Mouse (Mus musculus) stomach, embryonic 14.5 days (tissue): ENCODE measurements around the gene AI597479. TPM values are rescaled to one million over a fixed set of nuclear protein-coding genes. Genes with fewer than 3 reads are reported as not detected.

ENCODE experiments used
- ATAC-seq: fragments of 200-750 bp; cut with Nextera tagmentation; 2 replicates; pipeline ENCODE4 v1.8.0; 2017; ENCODE audit warnings: low read depth, moderate TSS enrichment; ENCODE audit not compliant: insufficient number of reproducible peaks, insufficient read depth, low FRiP score
- H3K27ac ChIP-seq: fragments of 300-500 bp; sonication (generic); 2 replicates; pipeline ENCODE4 v1.5.1; 2014; ENCODE audit warnings: mild to moderate bottlenecking, low read length, moderate library complexity, mixed read lengths
- H3K27me3 ChIP-seq: fragments of 300-500 bp; sonication (generic); 2 replicates; pipeline ENCODE4 v1.6.1; 2014; ENCODE audit warnings: low read length, control low read depth, mixed read lengths; ENCODE audit not compliant: control insufficient read depth, insufficient read depth
- H3K36me3 ChIP-seq: fragments of 300-500 bp; sonication (generic); 2 replicates; pipeline ENCODE4 v1.6.1; 2014; ENCODE audit warnings: mild to moderate bottlenecking, control low read depth, low read length, moderate library complexity, mixed read lengths; ENCODE audit not compliant: control insufficient read depth, insufficient read depth
- H3K4me1 ChIP-seq: fragments of 300-500 bp; sonication (generic); 2 replicates; pipeline ENCODE4 v1.6.1; 2014; ENCODE audit warnings: low read length, control low read depth, mixed read lengths; ENCODE audit not compliant: control insufficient read depth, insufficient read depth
- H3K4me2 ChIP-seq: fragments of 300-500 bp; sonication (generic); replicated peaks from 2 replicates; pipeline ENCODE4 v1.6.1; 2014; ENCODE audit warnings: low read depth, low read length, control low read depth
- H3K4me3 ChIP-seq: fragments of 300-500 bp; sonication (generic); 2 replicates; pipeline ENCODE4 v1.5.1; 2014; ENCODE audit warnings: low read depth, low read length, control low read depth
- H3K9ac ChIP-seq: fragments of 300-500 bp; sonication (generic); replicated peaks from 2 replicates; pipeline ENCODE4 v1.6.1; 2014; ENCODE audit warnings: low read depth, mild to moderate bottlenecking, control low read depth, low read length, moderate library complexity, mixed read lengths
- H3K9me3 ChIP-seq: fragments of 300-500 bp; sonication (generic); 2 replicates; pipeline ENCODE4 v1.6.1; 2016; ENCODE audit warnings: low read depth, low read length, control low read depth; ENCODE audit not compliant: control insufficient read depth
- WGBS: fragments of 180-500 bp; shearing (Covaris S2); extraction: QIAGEN DNeasy Blood & Tissue Kit; methylation state at CpG from one replicate; pipeline ENCODE4 v1.1.7; 2014; 5-methylcytosine and 5-hydroxymethylcytosine counted together
- polyA plus RNA-seq: library from polyadenylated mRNA; unstranded; fragments of >200 nt; fragmentation: Nextera tagmentation; extraction: Ambion mirVana; gene quantifications from 2 replicates; pipeline ENCODE4 v1.2.1, GENCODE M21; 2014

AI597479 gene
- polyA plus RNA-seq, 1 experiment from 2014 or later, result 28.5 TPM

GRCm38 (mm10) chr1:43110556-43110955 lies 12.0 kb downstream of the AI597479 start:
- ATAC-seq, result no peak
- Histone ChIP-seq H3K9ac (no peak overlapping the region), H3K36me3 (peaks cover 41% of the 10 kb centered on the region)

GRCm38 (mm10) chr1:43112882-43113281 lies 14.4 kb downstream of the AI597479 start:
- H3K27me3 ChIP-seq, result no peaks in the 10 kb centered on the region
- no peak for ATAC-seq
- H3K27ac ChIP-seq, result no peak overlapping the region
- no peak overlapping the region for H3K4me2 ChIP-seq
- 81% methylated on average over 2 of the region's 2 CpGs for WGBS
- H3K9me3 ChIP-seq, result no peaks in the 10 kb centered on the region
- H3K9ac ChIP-seq, result no peak overlapping the region
- peaks cover 46% of the 10 kb centered on the region for H3K36me3 ChIP-seq
- H3K4me3 ChIP-seq, result no peak overlapping the region
- no peaks in the 10 kb centered on the region for H3K4me1 ChIP-seq

More at GRCm38 (mm10) chr1:43110556-43110955, 12.0 kb downstream of the AI597479 start:
- Histone ChIP-seq H3K9me3 (no peaks in the 10 kb centered on the region), H3K4me1 (no peaks in the 10 kb centered on the region), H3K27me3 (no peaks in the 10 kb centered on the region), H3K4me3 (no peak overlapping the region), H3K27ac (no peak overlapping the region), H3K4me2 (no peak overlapping the region)
- WGBS, result 62% methylated on average over 4 of the region's 4 CpGs

GRCm38 (mm10) chr1:43117435-43117834 lies 18.9 kb downstream of the AI597479 start:
- H3K9ac ChIP-seq, result no peak overlapping the region
- ATAC-seq, result no peak
- H3K27ac ChIP-seq, result no peak overlapping the region
- no peaks in the 10 kb centered on the region for H3K27me3 ChIP-seq
- H3K4me2 ChIP-seq, result no peak overlapping the region
- no peak overlapping the region for H3K4me3 ChIP-seq
- no peaks in the 10 kb centered on the region for H3K9me3 ChIP-seq
- no peaks in the 10 kb centered on the region for H3K4me1 ChIP-seq
- peaks cover 29% of the 10 kb centered on the region for H3K36me3 ChIP-seq
- WGBS, result 96% methylated on average over 8 of the region's 8 CpGs

- H3K9ac ChIP-seq, result no peak overlapping the region
- H3K36me3 ChIP-seq, result peaks cover 37% of the 10 kb centered on the region
- H3K4me3 ChIP-seq, result no peak overlapping the region
- H3K27ac ChIP-seq, result no peak overlapping the region
- ATAC-seq, result no peak
- H3K27me3 ChIP-seq, result no peaks in the 10 kb centered on the region
- WGBS, result 97% methylated on average over 5 of the region's 5 CpGs
- H3K9me3 ChIP-seq, result no peaks in the 10 kb centered on the region
- H3K4me2 ChIP-seq, result no peak overlapping the region
- no peaks in the 10 kb centered on the region for H3K4me1 ChIP-seq
Measured at GRCm38 (mm10) chr1:43120950-43121349, 22.4 kb downstream of the AI597479 start.

GRCm38 (mm10) chr1:43122616-43123015 lies 24.1 kb downstream of the AI597479 start:
- Histone ChIP-seq H3K9me3 (no peaks in the 10 kb centered on the region), H3K27ac (no peak overlapping the region), H3K9ac (no peak overlapping the region), H3K4me1 (no peaks in the 10 kb centered on the region), H3K27me3 (no peaks in the 10 kb centered on the region), H3K4me3 (no peak overlapping the region), H3K36me3 (peaks cover 38% of the 10 kb centered on the region), H3K4me2 (no peak overlapping the region)
- 89% methylated on average over 2 of the region's 2 CpGs for WGBS
- ATAC-seq, result no peak

GRCm38 (mm10) chr1:43124726-43125125 lies 26.2 kb downstream of the AI597479 start:
- Histone ChIP-seq H3K4me1 (no peaks in the 10 kb centered on the region), H3K27me3 (no peaks in the 10 kb centered on the region), H3K36me3 (peaks cover 46% of the 10 kb centered on the region), H3K27ac (no peak overlapping the region), H3K4me3 (no peak overlapping the region), H3K9ac (no peak overlapping the region), H3K4me2 (no peak overlapping the region), H3K9me3 (no peaks in the 10 kb centered on the region)
- 85% methylated on average over 4 of the region's 4 CpGs for WGBS
- no peak for ATAC-seq

- Histone ChIP-seq H3K36me3 (peaks cover 50% of the 10 kb centered on the region), H3K27ac (no peak overlapping the region), H3K4me2 (no peak overlapping the region), H3K9ac (no peak overlapping the region), H3K4me3 (no peak overlapping the region), H3K4me1 (no peaks in the 10 kb centered on the region), H3K9me3 (no peaks in the 10 kb centered on the region), H3K27me3 (no peaks in the 10 kb centered on the region)
- ATAC-seq, result no peak
Measured at GRCm38 (mm10) chr1:43127196-43127595, 28.7 kb downstream of the AI597479 start.

- H3K9ac ChIP-seq, result no peak overlapping the region
- no peaks in the 10 kb centered on the region for H3K4me1 ChIP-seq
- peaks cover 43% of the 10 kb centered on the region for H3K36me3 ChIP-seq
- no peak overlapping the region for H3K4me2 ChIP-seq
- H3K4me3 ChIP-seq, result no peak overlapping the region
- H3K9me3 ChIP-seq, result no peaks in the 10 kb centered on the region
- 76% methylated on average over 8 of the region's 8 CpGs for WGBS
- H3K27ac ChIP-seq, result no peak overlapping the region
- ATAC-seq, result no peak
- no peaks in the 10 kb centered on the region for H3K27me3 ChIP-seq
Measured at GRCm38 (mm10) chr1:43127820-43128610, 29.5 kb downstream of the AI597479 start.
